Mouse (Mus musculus) frontal cortex, postnatal 14 days (tissue): Measurements from ENCODE around the gene Kyat1.
"Not testable (repeated sequence)": the region's sequence is repeated elsewhere in the genome, so short reads cannot be mapped to it uniquely, and the experiment has no call there.

ENCODE experiments used
- DNase-seq, 2 experiments: peaks; one replicate each; pipeline ENCODE4 v3.0.0; 2022; ENCODE audit warnings: low spot score in 2 of 2

Gene Kyat1

GRCm38 (mm10) chr2:30214745-30215144, 9.1 kb upstream of the Kyat1 start:
- DNase-seq, result no peak

GRCm38 (mm10) chr2:30212951-30213350, 7.3 kb upstream of the Kyat1 start:
- no peak for DNase-seq

GRCm38 (mm10) chr2:30212169-30212545, 6.5 kb upstream of the Kyat1 start:
- no peak for DNase-seq

DNA sequence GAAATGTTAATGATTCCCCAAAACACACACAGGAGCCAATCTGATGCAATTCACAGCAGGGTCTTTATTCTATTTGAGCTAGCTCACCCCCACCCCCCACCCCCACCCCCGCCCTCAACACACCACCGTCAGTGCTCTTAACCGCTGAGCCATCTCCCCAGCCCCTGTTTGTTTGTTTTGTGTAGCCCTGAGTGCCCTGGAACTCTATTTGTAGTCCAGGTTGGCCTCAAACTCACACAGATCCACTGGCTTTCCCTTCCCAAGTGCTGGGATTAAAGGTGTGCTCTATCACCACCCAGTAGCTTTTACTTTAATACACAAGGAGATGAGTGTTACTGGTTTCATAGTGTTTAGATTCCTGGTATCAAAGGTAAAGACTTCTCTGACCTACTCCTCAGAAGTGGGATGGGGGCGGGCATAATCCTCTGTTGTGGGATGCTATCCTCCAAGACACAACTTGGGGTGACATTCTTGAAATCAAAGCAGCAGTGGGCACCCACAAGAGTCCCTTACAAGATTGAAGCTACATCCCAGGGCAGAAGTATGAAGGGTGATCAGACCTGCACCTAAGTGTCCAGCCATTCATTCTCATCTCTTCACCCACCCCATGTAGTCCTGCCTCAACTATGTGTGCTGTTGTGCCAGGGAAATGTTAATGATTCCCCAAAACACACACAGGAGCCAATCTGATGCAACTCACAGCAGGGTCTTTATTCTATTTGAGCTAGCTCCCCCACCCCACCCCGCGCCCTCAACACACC, 5.9 kb upstream of the Kyat1 start:
- DNase-seq, result no peak

DNA sequence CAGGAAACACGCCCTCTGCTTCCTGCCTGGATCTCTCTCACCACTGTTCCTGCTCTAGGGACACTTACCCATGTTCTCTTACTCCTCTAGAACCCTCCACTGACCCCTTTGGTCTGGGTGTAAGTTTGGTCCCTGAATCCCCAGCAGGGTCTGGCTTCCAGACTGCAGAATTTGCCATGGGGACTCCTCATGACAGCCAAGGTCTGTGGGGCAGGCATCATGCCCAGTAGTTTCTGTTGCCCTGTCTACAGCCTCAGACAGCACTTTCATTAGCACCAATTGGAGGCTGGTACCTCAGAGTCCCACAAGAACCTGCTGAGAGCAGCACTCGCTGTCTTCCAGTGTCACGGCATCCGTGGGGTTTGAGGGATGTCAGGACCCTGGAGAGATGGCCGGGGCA, 2.2 kb upstream of the Kyat1 start:
- no peak for DNase-seq

DNA sequence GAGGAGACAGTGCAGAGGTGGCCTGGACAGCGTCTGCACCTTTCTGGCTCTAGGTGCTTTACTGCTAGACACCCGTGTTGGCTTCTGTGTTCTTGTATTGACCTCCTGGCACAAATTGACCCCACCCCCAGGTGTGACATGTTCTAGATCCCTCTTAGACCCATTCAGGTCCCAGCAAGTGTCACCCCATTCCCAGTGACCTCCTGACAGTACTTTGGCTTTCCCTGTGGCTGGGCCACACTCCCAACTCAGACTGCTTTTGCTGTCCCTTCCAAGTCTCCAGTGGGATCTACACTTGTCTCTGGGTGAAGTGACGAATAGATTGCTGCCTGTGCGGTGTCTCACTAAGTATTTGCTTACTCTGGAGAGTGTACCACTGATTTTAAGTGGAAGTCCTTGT, 1.8 kb upstream of the Kyat1 start:
- DNase-seq, result no peak

- no peak for DNase-seq
Measured at GRCm38 (mm10) chr2:30205255-30205628, 405 bp downstream of the Kyat1 start.

DNA sequence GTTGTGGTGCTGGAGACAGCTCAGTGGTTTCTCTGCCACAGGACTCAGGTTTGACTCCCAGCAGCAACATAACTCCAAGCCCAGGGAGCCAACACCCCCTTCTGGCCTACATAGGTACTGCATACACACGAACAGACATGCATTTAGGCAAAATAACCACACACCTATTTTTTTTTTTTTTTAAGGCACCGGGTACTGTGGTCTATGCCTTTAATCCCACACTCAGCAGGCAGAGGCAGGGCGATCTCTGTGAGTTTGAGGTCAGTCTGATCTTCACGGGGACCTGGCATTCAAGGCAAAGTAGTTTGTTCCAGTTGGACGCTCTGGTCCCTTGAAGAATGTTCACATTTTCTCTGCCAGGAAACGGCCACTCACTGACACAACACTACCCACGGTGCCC, 2.2 kb downstream of the Kyat1 start:
- DNase-seq, result no peak

DNA sequence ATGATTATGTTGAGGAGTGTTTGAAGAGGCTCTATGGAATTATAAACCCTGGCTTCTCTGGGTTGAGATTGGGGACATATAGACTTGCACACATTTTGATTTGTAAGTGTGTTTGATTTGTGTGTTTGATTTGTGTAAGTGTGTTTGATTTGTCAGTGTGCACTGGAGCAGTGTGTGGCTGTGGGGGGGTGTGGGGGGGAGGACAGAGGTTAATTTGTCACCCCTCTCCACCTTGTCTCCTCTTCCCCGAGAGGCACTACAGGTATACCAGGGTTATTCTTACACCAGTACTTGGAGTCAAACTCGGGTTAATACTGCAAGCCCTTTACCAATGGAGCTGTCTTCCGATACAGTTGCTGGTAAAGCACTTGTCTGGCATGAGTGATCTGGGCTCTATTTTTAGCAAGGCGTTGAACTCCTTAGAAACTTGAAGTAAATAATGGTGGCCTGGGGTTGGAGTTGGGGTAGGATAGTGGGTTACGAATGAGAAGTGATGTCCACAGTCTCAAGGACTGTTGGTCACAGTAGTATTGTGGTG, 5.2 kb downstream of the Kyat1 start:
- DNase-seq, result no peak

- no peak for DNase-seq
Measured at GRCm38 (mm10) chr2:30199984-30200383, 5.7 kb downstream of the Kyat1 start.

DNA sequence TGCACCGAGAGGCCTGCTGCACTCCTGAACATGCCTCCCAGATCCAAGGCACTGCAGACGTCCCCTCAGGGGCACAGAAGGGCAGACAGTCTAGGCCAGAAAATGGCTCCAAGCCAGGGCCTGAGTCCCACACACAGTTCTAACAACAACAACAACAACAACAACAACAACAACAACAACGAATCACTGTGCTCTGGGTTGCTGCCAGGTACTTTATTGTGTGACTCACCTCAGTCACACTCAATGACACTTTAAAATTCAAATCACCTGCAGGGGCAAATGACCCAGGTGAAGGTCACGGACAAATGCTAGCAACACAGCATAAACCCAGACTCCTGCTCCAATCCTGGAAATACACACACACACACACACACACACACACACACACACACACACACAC, 7.6 kb downstream of the Kyat1 start:
- no peak for DNase-seq

DNA sequence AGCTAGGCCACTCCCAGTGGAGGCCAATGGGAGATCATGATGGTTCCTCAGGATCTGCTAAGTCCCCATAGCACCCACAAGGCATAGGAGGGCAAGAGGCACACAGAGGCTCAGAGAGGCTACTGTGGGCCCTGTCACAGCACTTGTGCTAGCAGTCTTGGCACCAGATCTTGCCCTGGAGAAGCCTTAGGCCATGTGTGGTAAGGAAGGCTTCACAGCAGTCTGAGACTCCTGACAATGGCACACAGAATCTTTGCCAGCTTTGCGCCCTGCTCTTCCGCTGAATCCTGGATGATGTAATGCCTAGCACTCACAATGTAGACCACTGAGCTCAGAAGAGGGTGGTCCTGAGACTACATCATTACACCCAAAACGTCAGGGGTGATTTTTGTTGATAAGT, 11.0 kb downstream of the Kyat1 start:
- no peak for DNase-seq

DNA sequence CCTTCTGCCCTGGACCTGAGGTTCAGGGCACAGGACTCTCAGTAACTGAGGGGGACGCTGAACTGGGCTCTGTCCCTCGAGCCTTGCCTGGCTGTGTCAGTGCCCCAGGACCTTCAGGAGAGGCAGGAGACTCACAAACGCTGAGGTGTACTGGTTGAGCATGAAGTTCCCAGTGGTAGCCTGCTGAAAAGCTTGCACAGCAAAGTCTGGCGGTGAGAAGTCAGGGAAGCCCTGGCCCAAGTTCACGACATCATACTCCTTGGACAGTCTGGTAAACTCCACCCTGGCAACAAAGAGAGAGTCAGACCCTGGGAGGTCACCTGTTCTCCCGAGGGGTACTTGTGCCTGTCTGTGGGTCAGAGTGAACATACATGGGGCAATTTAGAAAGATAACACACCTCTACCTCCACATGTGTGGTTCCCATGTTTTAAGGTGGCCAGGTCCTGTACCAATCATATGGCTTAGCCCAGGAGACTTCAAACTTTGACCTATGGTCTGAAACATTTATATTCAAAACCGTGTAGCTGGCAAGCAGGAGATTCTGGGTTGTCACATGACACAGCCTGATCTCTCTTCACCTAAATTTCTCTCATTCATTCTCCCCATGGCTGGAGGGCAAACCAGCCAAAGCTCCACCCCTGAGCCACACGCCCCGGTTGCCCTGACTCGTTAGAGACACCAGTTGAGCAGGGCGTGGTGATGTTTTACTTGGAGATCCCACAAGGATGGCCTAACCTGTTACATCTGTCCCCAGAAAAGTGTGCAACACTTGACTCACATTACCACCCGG, 13.7 kb downstream of the Kyat1 start:
- DNase-seq, result no peak

DNA sequence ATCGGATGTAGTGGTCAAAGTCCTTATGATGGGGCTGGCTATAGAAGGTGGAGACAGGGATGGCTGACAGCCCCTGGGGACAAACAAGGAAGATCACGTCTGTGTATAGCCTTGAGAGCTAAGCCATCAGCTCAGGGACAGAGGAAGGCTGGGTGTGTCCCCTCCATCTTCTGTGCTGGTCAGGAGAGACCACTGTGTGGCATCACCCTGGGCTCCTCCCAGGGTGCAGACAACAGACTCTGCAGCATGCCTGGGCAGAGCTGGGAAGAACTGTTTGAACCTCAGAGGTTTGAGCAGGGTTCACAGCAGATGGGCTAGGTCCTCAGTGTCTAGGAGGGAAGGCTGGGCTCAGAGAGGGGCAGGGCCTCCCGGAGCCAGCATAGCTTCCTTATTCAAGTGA, 20.0 kb downstream of the Kyat1 start:
- DNase-seq, result no peak

GRCm38 (mm10) chr2:30185276-30185675, 20.4 kb downstream of the Kyat1 start:
- no peak for DNase-seq

GRCm38 (mm10) chr2:30183721-30184120, 21.9 kb downstream of the Kyat1 start:
- no peak for DNase-seq

DNA sequence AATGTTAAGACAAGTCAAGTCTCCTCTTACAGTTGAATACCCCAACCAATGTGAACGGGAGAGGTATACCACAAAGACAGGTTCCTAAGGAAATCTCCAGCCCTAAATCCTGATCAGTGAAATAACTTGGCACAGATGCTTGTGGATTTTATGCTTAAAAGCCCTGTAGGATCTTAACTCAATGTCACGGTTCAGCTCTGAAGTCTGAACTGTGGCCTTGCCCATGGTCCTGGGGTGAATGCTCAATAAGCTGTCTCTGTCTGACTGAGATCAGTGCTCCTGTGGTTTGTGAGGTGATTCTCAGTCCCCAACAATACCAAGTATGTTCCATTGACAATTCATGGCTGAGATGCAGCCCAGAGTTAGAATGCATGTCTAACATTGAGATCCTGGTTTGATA, 23.2 kb downstream of the Kyat1 start:
- no peak for DNase-seq

- DNase-seq, result not testable (repeated sequence)
Measured at GRCm38 (mm10) chr2:30178711-30179110, 26.9 kb downstream of the Kyat1 start.

DNA sequence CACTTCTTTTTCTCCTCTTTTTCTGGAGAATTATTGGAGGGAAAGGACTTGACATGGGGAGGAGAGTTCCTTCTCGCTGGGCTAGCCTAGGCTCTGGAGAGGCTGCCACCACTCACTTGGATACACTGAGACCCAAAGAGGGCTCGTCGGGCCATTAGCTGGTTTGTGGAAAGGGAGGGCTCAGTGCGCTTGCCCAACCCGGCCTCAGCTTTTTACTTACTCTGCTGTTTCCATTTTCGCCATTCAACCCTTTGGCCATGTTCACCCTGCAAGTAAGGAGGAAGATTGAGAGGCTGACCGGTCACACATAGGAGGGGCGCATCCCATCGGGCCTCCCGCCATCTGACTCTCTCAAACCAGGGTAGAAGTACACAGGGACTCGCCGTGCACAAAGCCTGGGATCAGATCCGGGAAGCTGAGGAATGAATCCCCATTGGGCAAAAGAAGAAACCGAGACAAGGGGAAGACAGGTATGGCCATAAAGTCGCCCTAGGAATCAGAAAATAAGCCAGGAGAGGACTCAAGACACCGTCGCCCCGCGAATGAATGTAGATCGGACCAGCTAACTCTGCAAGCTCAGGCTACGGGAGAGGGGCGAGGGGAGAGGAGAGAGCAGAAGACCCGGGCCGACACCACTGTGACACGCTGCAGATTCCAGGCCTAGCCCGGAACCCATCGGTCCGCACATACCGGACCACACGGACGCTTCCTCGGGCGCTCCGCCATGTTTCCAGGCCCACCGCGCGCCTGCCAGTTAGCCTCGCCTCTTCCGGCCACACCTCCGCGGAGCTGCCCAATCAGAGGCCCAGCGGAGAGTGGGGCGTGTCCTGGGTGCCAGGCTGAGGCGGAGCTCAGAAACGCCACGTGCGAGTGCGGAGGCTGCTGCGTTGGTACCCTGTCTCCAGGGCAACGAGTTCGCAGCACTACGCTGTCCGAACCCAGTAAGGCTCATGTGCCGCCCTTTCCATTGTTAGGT, 27.7 kb downstream of the Kyat1 start, which contains the start of gene Spout1:
Gene Spout1, minus strand, starts transcription at position 760 of the 976 bp plus-strand sequence.
- peak; percentile 93 to 94 for DNase-seq

GRCm38 (mm10) chr2:30176561-30176960, 29.1 kb downstream of the Kyat1 start:
- no peak for DNase-seq

GRCm38 (mm10) chr2:30175897-30176296, 29.8 kb downstream of the Kyat1 start:
- no peak for DNase-seq
